Mouse (Mus musculus) embryonic facial prominence, embryonic 14.5 days (tissue): ENCODE results near the gene Tmem119. TPM values are rescaled to one million over a fixed set of nuclear protein-coding genes. Genes with fewer than 3 reads are reported as not detected.
A peak's percentile ranks its signal among the peaks of the same experiment; 100 is the strongest.

ENCODE experiments used
- ATAC-seq: fragments of 200-750 bp; cut with Nextera tagmentation; 2 replicates; pipeline ENCODE4 v1.8.0; 2017; ENCODE audit warnings: low read depth, moderate number of reproducible peaks, moderate TSS enrichment
- DNase-seq: peaks from one replicate; pipeline ENCODE4 v3.0.0-alpha.2; 2015; ENCODE audit warnings: low spot score
- H3K27ac ChIP-seq: fragments of 300-500 bp; sonication (generic); replicated peaks from 2 replicates; pipeline ENCODE4 v1.5.1; 2014; ENCODE audit warnings: low read depth, mild to moderate bottlenecking, low read length, moderate library complexity
- H3K27me3 ChIP-seq: fragments of 300-500 bp; sonication (generic); replicated peaks from 2 replicates; pipeline ENCODE4 v1.6.1; 2014; ENCODE audit warnings: low read length; ENCODE audit not compliant: control insufficient read depth, insufficient read depth
- H3K36me3 ChIP-seq: fragments of 300-500 bp; sonication (generic); 2 replicates; pipeline ENCODE4 v1.6.1; 2014; ENCODE audit warnings: low read length, mixed read lengths; ENCODE audit not compliant: control insufficient read depth, insufficient read depth
- H3K4me1 ChIP-seq: fragments of 300-500 bp; sonication (generic); 2 replicates; pipeline ENCODE4 v1.6.1; 2014; ENCODE audit warnings: antibody characterized with exemption, low read length; ENCODE audit not compliant: control insufficient read depth, insufficient read depth
- H3K4me2 ChIP-seq: fragments of 300-500 bp; sonication (generic); 2 replicates; pipeline ENCODE4 v1.6.1; 2014; ENCODE audit warnings: low read depth, mild to moderate bottlenecking, low read length, moderate library complexity, mixed read lengths
- H3K4me3 ChIP-seq: fragments of 300-500 bp; sonication (generic); 2 replicates; pipeline ENCODE4 v1.5.1; 2014; ENCODE audit warnings: low read depth, mild to moderate bottlenecking, low read length
- H3K9ac ChIP-seq: fragments of 300-500 bp; sonication (generic); 2 replicates; pipeline ENCODE4 v1.6.1; 2014; ENCODE audit warnings: low read depth, mild to moderate bottlenecking, low read length, moderate library complexity, mixed read lengths
- H3K9me3 ChIP-seq: fragments of 300-500 bp; sonication (generic); 2 replicates; pipeline ENCODE4 v1.6.1; 2016; ENCODE audit warnings: low read length; ENCODE audit not compliant: control insufficient read depth
- WGBS: fragments of 180-500 bp; shearing (Covaris S2); extraction: QIAGEN DNeasy Blood & Tissue Kit; methylation state at CpG from one replicate; pipeline ENCODE4 v1.1.7; 2014; 5-methylcytosine and 5-hydroxymethylcytosine counted together
- polyA plus RNA-seq: library from polyadenylated mRNA; unstranded; fragments of >200 nt; fragmentation: Nextera tagmentation; extraction: Ambion mirVana; gene quantifications from 2 replicates; pipeline ENCODE4 v1.2.1, GENCODE M21; 2014

Tmem119 gene
- polyA plus RNA-seq, 1 experiment from 2014 or later = 109 TPM

DNA sequence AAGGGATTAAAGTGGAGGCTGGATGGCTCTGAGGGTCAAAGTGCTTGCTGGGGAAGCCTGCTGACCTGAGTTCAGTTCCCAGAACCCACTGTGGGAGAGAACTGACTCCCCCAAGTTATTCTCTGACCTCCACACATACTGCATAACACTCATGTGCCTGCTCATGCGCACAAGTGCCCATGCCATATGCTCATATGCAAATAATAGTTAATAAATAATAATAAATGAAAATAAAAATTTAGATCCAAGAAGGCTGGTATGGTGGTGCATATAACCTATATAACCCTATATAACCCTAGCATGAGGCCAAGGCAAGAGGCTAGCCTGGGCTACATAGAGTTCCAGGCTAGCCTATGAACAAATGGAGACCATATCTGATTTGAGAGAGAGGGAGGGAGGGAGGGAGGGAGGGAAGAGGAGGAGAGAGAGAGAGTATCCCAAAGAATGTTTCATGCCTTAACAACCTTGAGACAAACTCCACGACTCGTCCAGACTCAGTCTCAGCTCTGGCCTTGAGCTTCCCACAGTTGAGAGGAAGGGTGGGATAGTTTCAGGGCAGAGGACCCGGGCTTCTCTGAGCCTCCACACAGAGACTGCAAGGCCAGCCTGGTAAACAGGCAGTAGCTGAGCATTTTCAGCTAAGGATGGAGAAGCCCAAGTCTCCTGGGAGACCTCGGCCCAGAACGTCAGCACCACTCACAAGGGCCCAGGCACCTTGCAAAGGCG lies 29.4 kb upstream of the Tmem119 start:
- Histone ChIP-seq H3K27ac (no peak overlapping the region), H3K4me3 (no peak overlapping the region), H3K4me1 (no peaks in the 10 kb centered on the region), H3K4me2 (no peak overlapping the region), H3K9ac (no peak overlapping the region), H3K27me3 (no peaks in the 10 kb centered on the region), H3K9me3 (no peaks in the 10 kb centered on the region), H3K36me3 (no peaks in the 10 kb centered on the region)
- ATAC-seq (no peak), DNase-seq (no peak)
- WGBS = 72% methylated on average over 7 of the region's 7 CpGs

DNA sequence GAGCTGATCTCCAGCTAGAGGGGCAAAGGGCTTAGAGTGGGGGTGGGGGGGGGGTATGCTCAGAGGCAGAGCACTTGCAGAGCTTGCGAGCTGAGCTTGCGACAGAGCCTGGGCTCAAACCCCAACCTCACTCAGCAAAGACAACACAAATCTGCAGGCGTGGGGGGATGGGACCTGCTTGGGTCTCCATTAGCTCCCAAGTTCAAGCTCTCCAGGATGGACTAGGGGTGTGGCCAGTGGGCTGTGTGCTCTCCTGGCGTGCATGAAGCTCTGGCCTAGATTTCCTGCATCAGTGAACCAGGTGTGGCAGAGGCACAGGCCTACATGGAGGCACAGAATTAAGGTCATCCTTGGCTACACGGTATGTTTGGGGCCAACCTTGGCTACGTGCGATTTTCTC lies 28.2 kb upstream of the Tmem119 start:
- Histone ChIP-seq H3K27ac (no peak overlapping the region), H3K4me3 (no peak overlapping the region), H3K27me3 (no peaks in the 10 kb centered on the region), H3K4me1 (no peaks in the 10 kb centered on the region), H3K4me2 (no peak overlapping the region), H3K36me3 (no peaks in the 10 kb centered on the region), H3K9me3 (no peaks in the 10 kb centered on the region), H3K9ac (no peak overlapping the region)
- ATAC-seq = no peak
- no peak for DNase-seq
- 58% methylated on average over 7 of the region's 7 CpGs for WGBS

DNA sequence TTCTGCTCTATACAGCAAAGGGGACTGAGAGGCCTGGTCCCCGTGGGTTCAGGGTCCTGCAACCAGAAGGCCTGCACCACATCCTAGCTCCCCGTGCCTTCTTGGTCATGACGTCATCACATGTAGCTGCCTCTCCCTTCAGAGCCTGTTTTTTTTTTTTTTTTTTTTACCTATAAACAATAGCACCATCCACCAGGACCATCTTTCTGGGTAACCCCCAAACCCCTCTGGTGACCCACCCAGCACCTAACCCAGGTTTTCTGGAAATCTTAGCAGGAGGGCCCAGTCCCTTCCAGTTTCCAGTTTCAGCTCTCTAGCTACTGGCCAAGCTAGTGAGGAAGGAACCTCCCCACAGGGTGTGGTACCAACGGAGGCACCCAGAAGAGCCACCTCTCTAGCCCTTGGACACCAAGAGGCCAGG lies 27.7 kb upstream of the Tmem119 start:
- Histone ChIP-seq H3K4me2 (no peak overlapping the region), H3K27ac (no peak overlapping the region), H3K4me3 (no peak overlapping the region), H3K27me3 (no peaks in the 10 kb centered on the region), H3K4me1 (no peaks in the 10 kb centered on the region), H3K9ac (no peak overlapping the region), H3K36me3 (no peaks in the 10 kb centered on the region), H3K9me3 (no peaks in the 10 kb centered on the region)
- ATAC-seq = no peak
- WGBS = 51% methylated on average over 4 of the region's 4 CpGs
- no peak for DNase-seq

DNA sequence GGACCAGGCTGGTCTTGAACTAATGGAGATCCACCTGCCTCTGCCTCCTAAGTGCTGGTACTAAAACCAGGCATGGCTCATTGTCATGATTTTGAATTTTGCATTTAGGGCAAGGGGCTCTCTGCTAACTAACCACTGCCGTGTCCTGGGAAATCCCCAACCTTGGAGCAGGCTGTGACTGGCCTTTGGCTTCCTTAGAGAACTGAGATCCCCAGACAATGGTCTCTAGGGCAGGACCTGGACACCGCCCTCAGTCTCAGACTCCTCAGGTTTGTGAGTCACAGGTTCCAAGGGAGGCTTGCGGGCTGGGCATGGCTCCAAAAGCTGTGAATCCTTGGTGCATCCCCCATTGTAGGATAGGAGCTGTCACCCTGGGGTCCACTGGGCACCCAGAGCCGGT lies 26.3 kb upstream of the Tmem119 start:
- DNase-seq (no peak), ATAC-seq (no peak)
- no peak overlapping the region for H3K9ac ChIP-seq
- no peak overlapping the region for H3K27ac ChIP-seq
- no peak overlapping the region for H3K4me3 ChIP-seq
- 79% methylated on average over 4 of the region's 4 CpGs for WGBS
- no peaks in the 10 kb centered on the region for H3K4me1 ChIP-seq
- H3K4me2 ChIP-seq = no peak overlapping the region
- no peaks in the 10 kb centered on the region for H3K9me3 ChIP-seq
- no peaks in the 10 kb centered on the region for H3K36me3 ChIP-seq
- no peaks in the 10 kb centered on the region for H3K27me3 ChIP-seq

DNA sequence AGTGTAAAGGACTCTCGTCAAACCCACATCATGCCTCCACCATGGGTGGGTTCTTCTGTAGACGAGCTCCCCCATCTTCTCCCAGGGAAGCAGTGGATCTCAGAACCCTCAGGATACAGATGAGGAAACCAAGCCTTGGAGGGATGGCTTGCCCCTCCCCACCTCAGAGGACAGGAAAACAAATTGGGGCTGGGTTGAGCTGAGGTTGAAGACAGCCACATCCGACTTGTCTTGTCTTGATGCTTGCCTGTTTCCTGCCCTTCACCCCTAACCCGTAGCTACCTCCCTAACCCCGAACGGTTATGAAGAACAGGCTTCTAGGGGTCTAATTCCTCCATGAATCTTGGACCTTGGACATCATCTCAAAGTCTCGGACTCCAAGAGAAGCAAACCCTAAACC lies 25.2 kb upstream of the Tmem119 start:
- no peaks in the 10 kb centered on the region for H3K9me3 ChIP-seq
- no peaks in the 10 kb centered on the region for H3K27me3 ChIP-seq
- DNase-seq (no peak), ATAC-seq (no peak)
- no peaks in the 10 kb centered on the region for H3K36me3 ChIP-seq
- WGBS = 86% methylated on average over 7 of the region's 7 CpGs
- H3K27ac ChIP-seq = no peak overlapping the region
- no peak overlapping the region for H3K4me2 ChIP-seq
- H3K4me3 ChIP-seq = no peak overlapping the region
- H3K4me1 ChIP-seq = no peaks in the 10 kb centered on the region
- no peak overlapping the region for H3K9ac ChIP-seq

DNA sequence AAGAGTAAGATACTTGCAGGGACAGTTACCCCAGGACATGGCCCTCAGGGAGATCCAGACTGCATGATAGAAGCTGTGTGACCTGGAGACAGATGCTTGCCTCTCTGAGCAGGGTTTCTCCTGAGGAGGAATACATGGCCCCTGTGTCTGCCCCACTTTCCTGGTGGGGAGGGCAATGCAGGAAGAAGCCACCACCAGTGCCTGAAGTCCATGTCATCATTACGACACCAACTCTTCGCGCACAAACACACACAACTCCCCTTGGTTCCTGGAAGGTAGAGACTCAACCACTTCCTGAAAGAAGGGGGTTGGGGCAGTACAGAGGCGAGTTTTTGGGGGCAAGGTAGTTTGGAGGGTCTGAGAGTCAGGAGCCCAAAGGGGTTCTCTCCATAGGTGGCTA lies 23.9 kb upstream of the Tmem119 start:
- Histone ChIP-seq H3K27me3 (no peaks in the 10 kb centered on the region), H3K27ac (no peak overlapping the region), H3K4me2 (no peak overlapping the region), H3K9me3 (no peaks in the 10 kb centered on the region), H3K4me3 (no peak overlapping the region), H3K36me3 (no peaks in the 10 kb centered on the region), H3K9ac (no peak overlapping the region), H3K4me1 (no peaks in the 10 kb centered on the region)
- DNase-seq (no peak), ATAC-seq (no peak)
- 86% methylated on average over 4 of the region's 4 CpGs for WGBS

DNA sequence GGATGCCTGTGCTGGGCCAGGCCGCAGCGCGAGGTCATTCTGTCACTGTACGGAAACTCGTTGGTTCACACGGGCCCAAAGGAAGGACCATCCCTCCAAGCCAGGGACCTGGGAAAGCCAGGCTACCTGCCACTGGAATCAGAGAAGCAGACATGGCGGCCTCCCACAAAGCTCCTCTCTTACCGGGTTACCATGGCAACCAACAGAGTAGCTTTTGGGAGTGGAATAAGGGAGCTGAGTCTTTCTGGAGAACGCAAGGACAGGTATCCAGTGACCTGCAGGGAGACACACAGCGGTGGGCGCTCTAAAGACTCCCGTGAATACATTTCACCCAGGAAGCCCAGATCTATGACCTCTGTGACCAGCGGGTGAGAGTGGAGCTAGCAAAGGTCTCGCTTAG lies 18.3 kb upstream of the Tmem119 start:
- Histone ChIP-seq H3K4me2 (no peak overlapping the region), H3K36me3 (no peaks in the 10 kb centered on the region), H3K27ac (no peak overlapping the region), H3K9me3 (no peaks in the 10 kb centered on the region), H3K27me3 (no peaks in the 10 kb centered on the region), H3K9ac (no peak overlapping the region), H3K4me1 (0 out of 2 replicates have a peak, but pooled peaks cover 4% of the 10 kb centered on the region), H3K4me3 (no peak overlapping the region)
- WGBS = 77% methylated on average over 14 of the region's 14 CpGs
- no peak for DNase-seq
- no peak for ATAC-seq

DNA sequence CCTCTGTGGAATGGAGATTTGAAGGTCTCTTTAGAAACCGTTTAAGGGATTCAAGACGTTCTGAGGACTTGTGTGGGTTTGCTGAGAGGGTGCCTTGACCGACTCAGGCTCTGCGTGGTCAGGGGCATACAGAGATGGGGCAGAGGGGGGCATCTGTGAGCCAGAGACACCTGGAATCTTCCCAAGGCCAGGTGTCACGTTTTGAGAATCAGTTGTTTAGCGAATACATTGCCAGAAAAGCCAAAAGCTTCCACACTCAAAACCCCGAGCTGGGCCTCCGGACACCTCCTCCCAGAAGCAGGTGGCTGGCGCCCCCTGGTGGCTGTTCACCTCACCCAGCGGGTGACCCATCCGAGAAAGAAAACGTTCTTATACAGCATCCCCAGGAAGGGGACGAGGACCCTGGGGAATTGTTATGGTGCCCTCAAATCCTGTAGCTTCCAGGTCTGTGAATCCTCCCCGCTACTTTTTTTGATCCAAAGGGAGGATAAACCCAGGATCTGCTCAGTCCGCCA lies 15.4 kb upstream of the Tmem119 start:
- H3K27ac ChIP-seq = no peak overlapping the region
- H3K9ac ChIP-seq = peak overlapping the region; percentile 35; the same call in 1 of the 2 replicates
- ATAC-seq = 0 out of 2 replicates have a peak, but pooled peaks have one; percentile 58

DNA sequence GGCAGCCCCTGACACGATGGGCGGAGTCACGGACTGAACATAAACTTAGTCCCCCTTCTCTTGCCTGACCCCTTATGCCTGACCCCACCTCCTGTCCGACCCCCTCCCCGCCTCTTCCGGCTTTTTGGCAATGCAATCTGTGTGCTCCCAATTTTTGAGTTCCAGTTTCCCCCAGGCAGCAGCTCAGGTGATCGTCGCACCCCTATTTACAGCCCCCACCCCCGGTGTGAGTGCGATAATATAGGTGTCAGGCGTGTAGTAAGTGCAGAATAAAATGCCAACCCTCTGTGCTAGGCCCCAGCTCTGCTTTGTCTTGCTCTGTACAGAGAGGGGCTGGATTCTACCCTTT lies 14.7 kb upstream of the Tmem119 start:
- H3K9me3 ChIP-seq = peaks cover 11% of the 10 kb centered on the region; the same call in 1 of the 2 replicates
- WGBS = 60% methylated on average over 10 of the region's 11 CpGs
- no peak overlapping the region for H3K4me2 ChIP-seq
- H3K4me1 ChIP-seq = 0 out of 2 replicates have a peak, but pooled peaks cover 4% of the 10 kb centered on the region
- H3K27ac ChIP-seq = no peak overlapping the region
- DNase-seq (no peak), ATAC-seq (no peak)
- no peaks in the 10 kb centered on the region for H3K36me3 ChIP-seq
- H3K4me3 ChIP-seq = no peak overlapping the region
- H3K27me3 ChIP-seq = no peaks in the 10 kb centered on the region
- no peak overlapping the region for H3K9ac ChIP-seq

More for the DNA sequence above, 15.4 kb upstream of the Tmem119 start:
- Histone ChIP-seq H3K4me2 (peak overlapping the region; percentile 16; the same call in 1 of the 2 replicates), H3K36me3 (no peaks in the 10 kb centered on the region), H3K4me1 (0 out of 2 replicates have a peak, but pooled peaks cover 4% of the 10 kb centered on the region), H3K27me3 (no peaks in the 10 kb centered on the region), H3K4me3 (no peak overlapping the region), H3K9me3 (peaks cover 10% of the 10 kb centered on the region; the same call in 1 of the 2 replicates)
- peak; percentile 84 for DNase-seq
- 11% methylated on average over 15 of the region's 15 CpGs for WGBS
